Mouse (Mus musculus): ENCODE results near the gene Tmem86b.
A peak's percentile ranks its signal among the peaks of the same experiment; 100 is the strongest.
"Not testable (repeated sequence)": the region's sequence is repeated elsewhere in the genome, so short reads cannot be mapped to it uniquely, and the experiment has no call there.

Gene Tmem86b

GRCm38 (mm10) chr7:4647291-4647690, 16.1 kb upstream of the Tmem86b start:
- DNase-seq: peak; percentile 63 to 73

GRCm38 (mm10) chr7:4646806-4647205, 15.6 kb upstream of the Tmem86b start:
- no peak for DNase-seq

- no peak for DNase-seq
Observed at GRCm38 (mm10) chr7:4643225-4643624, 12.0 kb upstream of the Tmem86b start.

- no peak for DNase-seq
Observed at GRCm38 (mm10) chr7:4641956-4642355, 10.7 kb upstream of the Tmem86b start.

- no peak for DNase-seq
Observed at GRCm38 (mm10) chr7:4641155-4641554, 9.9 kb upstream of the Tmem86b start.

- no peak for DNase-seq
Observed at GRCm38 (mm10) chr7:4636179-4636578, 5.0 kb upstream of the Tmem86b start.

- DNase-seq: no peak
Observed at GRCm38 (mm10) chr7:4630198-4630597, 1.0 kb downstream of the Tmem86b start.

- no peak for DNase-seq
Observed at GRCm38 (mm10) chr7:4629586-4629985, 1.6 kb downstream of the Tmem86b start.

- no peak for DNase-seq
Observed at GRCm38 (mm10) chr7:4625928-4626327, 5.3 kb downstream of the Tmem86b start.

GRCm38 (mm10) chr7:4624343-4624742, 6.9 kb downstream of the Tmem86b start:
- DNase-seq: no peak

- peak in 1 of 2 experiments; percentile 65 for DNase-seq
Observed at GRCm38 (mm10) chr7:4623544-4624189, 7.6 kb downstream of the Tmem86b start.

GRCm38 (mm10) chr7:4619979-4620378, 11.2 kb downstream of the Tmem86b start:
- DNase-seq: peak in 1 of 2 experiments; percentile 56

- no peak for DNase-seq
Observed at GRCm38 (mm10) chr7:4613740-4614403, 17.4 kb downstream of the Tmem86b start.

- DNase-seq: no peak
Observed at GRCm38 (mm10) chr7:4612956-4613355, 18.3 kb downstream of the Tmem86b start.

GRCm38 (mm10) chr7:4612386-4612785, 18.8 kb downstream of the Tmem86b start:
- no peak for DNase-seq

- DNase-seq: no peak
Observed at GRCm38 (mm10) chr7:4611921-4612341, 19.3 kb downstream of the Tmem86b start.

GRCm38 (mm10) chr7:4611511-4611910, 19.7 kb downstream of the Tmem86b start:
- DNase-seq: no peak

GRCm38 (mm10) chr7:4608002-4608401, 23.2 kb downstream of the Tmem86b start:
- DNase-seq: no peak

- DNase-seq: no peak
Observed at GRCm38 (mm10) chr7:4603873-4604272, 27.3 kb downstream of the Tmem86b start, which contains the start of gene Ptprh. Gene Ptprh (minus strand): TSS chr7:4604041.

GRCm38 (mm10) chr7:4602969-4603368, 28.3 kb downstream of the Tmem86b start:
- DNase-seq: no peak

- not testable (repeated sequence) for DNase-seq
Observed at GRCm38 (mm10) chr7:4597046-4597445, 34.2 kb downstream of the Tmem86b start.

GRCm38 (mm10) chr7:4581481-4581880, 49.7 kb downstream of the Tmem86b start:
- not testable (repeated sequence) for DNase-seq
